Mouse (Mus musculus) cerebellum, adult 2 months (tissue): Measurements from ENCODE around the gene Gm11985.

ENCODE experiments used
- CTCF ChIP-seq: fragments of 200-500 bp; IDR thresholded peaks from 2 replicates; pipeline ENCODE4 v1.5.1; 2011; ENCODE audit warnings: low read depth, mild to moderate bottlenecking, control low read depth, low read length, moderate library complexity, borderline replicate concordance; ENCODE audit not compliant: insufficient read depth
- POLR2A ChIP-seq: fragments of 200-500 bp; IDR thresholded peaks from 2 replicates; pipeline ENCODE4 v1.6.1; 2011; ENCODE audit warnings: low read length, control low read depth, borderline replicate concordance; ENCODE audit not compliant: insufficient read depth

GRCm38 (mm10) chr11:7200393-7200783 is 12.0 kb upstream of the Gm11985 start:
- TF ChIP-seq POLR2A (no peak), CTCF (no peak)
